Mouse (Mus musculus) olfactory bulb, adult 2 months (tissue): ENCODE data around the gene Tmem74b.

Experiments
- CTCF ChIP-seq: fragments of 200-500 bp; IDR thresholded peaks from 2 replicates; pipeline ENCODE4 v1.5.1; 2012; ENCODE audit warnings: low read depth, mild to moderate bottlenecking, low read length, moderate library complexity; ENCODE audit not compliant: insufficient read depth
- POLR2A ChIP-seq: fragments of 200-500 bp; IDR thresholded peaks from 2 replicates; pipeline ENCODE4 v1.6.1; 2012; ENCODE audit warnings: mild to moderate bottlenecking, low read depth, low read length, moderate library complexity; ENCODE audit not compliant: insufficient read depth

DNA sequence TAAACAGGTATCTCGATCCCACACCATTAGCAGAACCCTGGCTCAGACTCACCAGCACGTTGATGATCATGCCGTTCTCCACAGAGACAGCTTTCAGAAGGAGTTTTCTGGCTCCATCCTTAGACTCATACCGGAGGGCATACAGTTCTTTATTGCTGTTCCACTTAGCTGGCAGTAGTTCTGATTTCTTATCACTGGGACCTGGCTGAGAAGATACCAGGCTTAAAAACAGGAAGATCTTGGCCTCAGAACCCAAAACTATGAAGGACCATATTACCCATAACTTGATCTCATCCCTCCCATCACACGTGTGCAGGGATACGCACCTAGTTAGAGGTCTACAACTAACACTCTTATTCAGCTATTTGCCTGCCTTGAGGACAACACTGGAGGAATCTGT, 33.6 kb downstream of the Tmem74b start:
- no peak for TF ChIP-seq CTCF
- TF ChIP-seq POLR2A: no peak
